Mouse (Mus musculus) G1E-ER4 (cell line): ENCODE results near the gene Zfp652. TPM values are rescaled to one million over a fixed set of nuclear protein-coding genes. Genes with fewer than 3 reads are reported as not detected.
A peak's percentile ranks its signal among the peaks of the same experiment; 100 is the strongest.

ENCODE experiments used
- GATA1 ChIP-seq: IDR thresholded peaks from one replicate; pipeline ENCODE4 v1.8.0; 2012; ENCODE audit warnings: low read length, inconsistent platforms
- polyA plus RNA-seq: library from polyadenylated mRNA; stranded (reverse); fragments of >175 nt; gene quantifications from 2 replicates; pipeline ENCODE4 v1.2.3, GENCODE M21; 2012

Zfp652 gene
- polyA plus RNA-seq, 1 experiment: 140 TPM

- no peak for TF ChIP-seq GATA1
Measured at GRCm38 (mm10) chr11:95829526-95830050, 117.1 kb downstream of the Zfp652 start.

- TF ChIP-seq GATA1: no peak
Measured at GRCm38 (mm10) chr11:95830411-95831275, 118.2 kb downstream of the Zfp652 start.

DNA sequence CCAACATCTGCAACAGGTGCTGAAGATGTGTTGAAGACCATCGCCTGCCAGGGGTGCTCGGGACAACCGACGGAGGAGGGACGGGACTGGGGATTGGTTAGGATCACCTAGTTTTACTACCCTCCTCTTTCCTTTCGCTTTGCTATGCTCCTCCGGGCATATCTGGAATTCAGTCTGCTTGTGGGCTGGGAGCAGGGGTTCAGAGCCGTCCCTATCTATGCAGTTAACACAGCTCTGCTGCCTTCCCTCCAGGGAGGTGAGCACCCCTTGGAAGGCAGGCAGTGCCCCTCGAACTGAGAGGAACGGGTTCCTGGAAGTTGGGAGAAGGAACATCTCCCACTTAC, 118.8 kb downstream of the Zfp652 start:
- TF ChIP-seq GATA1: no peak

GRCm38 (mm10) chr11:95831641-95832040, 119.2 kb downstream of the Zfp652 start:
- no peak for TF ChIP-seq GATA1

DNA sequence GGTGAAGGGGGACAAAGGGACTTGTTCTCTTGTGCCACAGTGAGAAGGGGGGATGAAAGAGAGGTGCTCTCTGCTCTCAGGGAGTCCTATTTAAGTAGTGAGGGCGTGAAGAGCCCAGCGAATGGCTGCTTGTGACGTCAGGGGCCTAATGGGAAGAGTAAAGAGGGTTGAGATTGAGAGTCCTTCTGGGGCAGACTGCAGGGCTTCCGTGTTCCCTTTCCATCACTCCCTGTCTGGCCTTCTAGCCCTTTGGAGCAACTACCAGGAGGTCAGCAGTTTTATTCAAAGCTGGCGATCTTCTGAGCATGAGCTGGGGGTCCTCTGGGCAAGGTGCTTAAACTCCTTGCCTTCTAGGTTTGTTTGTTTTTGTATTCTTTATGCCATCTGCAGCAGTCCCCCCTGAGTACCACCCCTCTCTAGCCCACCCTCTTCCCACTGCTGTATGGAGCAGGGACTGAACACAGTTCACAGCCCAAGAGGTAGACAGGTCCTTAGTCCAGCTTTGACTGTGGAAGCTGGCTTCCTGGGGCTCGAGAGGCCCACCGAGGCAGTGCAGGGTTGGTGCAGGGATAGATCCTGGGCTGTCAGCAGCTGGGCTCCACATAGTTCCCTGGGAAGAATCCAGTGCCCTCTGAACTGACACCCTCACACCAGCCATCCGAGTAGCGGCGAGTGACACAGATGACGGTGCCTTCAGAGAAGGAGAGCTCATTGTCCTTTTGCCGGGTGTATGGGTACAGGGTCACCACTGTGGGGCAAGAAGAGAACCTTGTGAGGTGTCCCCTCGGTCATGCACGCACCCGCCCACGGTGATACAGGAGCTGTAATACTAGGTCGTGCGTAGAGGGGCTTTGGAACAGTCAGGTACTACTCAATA, 119.9 kb downstream of the Zfp652 start:
- TF ChIP-seq GATA1: no peak

DNA sequence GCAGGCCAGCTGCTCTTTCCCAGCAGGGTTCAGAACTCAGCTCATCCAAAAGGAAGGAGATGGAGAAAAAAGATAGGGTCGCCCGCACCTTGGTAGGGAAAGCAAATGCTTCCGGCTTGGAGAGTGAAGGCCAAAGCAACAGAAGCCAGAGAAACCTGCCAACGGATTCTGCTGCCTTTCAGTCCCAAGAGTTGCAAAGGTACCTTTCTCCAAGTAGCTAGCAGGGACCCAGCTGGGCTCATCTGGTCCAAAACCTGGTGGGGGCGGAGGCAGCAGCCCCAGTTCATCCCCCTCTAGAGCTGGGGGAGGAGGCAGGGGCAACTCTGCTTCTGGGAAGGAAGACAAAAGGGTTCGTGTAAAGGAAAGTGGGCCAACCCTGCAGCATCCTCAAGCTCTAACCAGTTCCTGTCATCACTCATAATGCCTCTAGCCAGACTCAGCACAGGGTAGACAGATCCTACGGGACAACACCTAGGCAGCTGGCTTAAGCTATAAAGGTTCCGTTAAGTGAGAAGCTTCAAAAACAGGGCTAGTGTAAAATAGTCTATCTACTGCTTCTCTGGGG, 120.6 kb downstream of the Zfp652 start:
- no peak for TF ChIP-seq GATA1

GRCm38 (mm10) chr11:95833631-95834142, 121.2 kb downstream of the Zfp652 start:
- no peak for TF ChIP-seq GATA1

GRCm38 (mm10) chr11:95834143-95834667, 121.7 kb downstream of the Zfp652 start:
- TF ChIP-seq GATA1: no peak

GRCm38 (mm10) chr11:95834742-95835710, 122.6 kb downstream of the Zfp652 start:
- TF ChIP-seq GATA1: peak; percentile 92

- TF ChIP-seq GATA1: no peak
Measured at GRCm38 (mm10) chr11:95835832-95836231, 123.4 kb downstream of the Zfp652 start.

DNA sequence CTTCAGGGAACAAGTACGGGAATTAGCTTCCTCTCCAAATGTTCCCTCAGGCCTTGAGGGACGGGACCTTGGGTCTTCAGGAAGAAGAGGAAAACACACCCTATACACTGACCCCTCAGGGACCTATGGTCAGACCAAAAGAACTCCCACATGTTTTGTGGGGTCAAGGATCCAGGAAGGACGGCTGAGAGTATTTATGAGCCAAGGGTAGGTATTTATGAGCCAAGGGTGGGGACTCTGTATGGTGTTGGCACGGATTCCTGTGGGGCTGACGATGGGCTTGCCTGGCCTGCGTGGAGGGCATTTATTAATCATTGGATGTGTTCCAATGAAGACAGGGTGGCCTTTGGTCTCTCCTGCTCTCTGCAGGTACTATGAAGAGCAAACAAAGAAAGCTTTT, 124.0 kb downstream of the Zfp652 start:
- TF ChIP-seq GATA1: no peak

DNA sequence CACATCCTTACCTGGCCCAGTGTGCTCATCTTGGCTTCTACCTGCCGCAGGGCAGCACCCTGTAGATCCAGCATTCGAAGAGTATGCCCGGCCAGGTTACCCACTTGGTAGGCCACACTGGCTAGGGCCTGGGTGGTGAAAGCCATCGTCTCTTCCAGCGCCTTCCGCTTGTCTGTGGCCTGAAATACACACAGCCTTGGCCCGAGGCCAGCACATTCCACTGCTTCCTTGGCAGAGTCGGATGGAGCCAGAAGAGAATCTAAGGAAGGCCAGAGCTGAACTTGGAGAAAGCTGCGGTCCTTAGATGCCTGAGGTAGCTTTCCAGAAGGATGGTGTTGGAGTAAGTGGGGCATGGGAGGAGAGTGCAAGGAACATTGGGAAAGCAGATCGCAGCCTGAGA, 124.6 kb downstream of the Zfp652 start, which contains the start of gene Gngt2:
TSS of gene Gngt2 (plus strand) at position 158 of the 400 bp plus-strand sequence.
- TF ChIP-seq GATA1: no peak

DNA sequence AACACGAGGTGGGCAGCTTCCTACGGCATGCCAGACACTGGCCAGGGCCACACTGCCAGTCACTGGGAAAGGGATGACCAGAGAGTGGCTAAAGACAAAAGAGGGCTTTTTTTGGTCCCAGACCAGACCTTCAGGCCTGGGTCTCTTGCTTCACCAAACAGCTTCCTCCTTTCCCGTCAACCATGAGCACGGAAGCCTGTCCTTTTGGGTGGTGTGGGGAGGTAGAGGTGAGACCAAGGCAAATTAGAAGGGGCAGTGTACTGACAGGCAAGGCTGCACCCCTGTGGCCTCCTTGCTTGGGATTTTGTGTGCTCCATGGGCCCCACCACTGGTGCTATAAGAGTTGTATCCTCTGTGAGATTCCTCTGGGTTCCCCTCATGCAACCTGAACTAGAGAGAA, 126.1 kb downstream of the Zfp652 start:
- no peak for TF ChIP-seq GATA1

GRCm38 (mm10) chr11:95838999-95839868, 126.8 kb downstream of the Zfp652 start:
- TF ChIP-seq GATA1: no peak
